Comparison of ENCODE assay signal across 15 mouse cellular contexts in genomic region chrX:94152251-94152830, GRCm38 (mm10). TPM values are rescaled to one million over a fixed set of nuclear protein-coding genes. Genes with fewer than 3 reads are reported as not detected.
DNase-seq lines count a peak whose midpoint lies in the region; ATAC-seq and TF ChIP-seq lines count a peak whose summit lies in the region.
"Had no signal": no experiment of that assay in that cellular context is flagged by ENCODE, and none has a peak within 500 bp of the region (broad histone marks: within the 10 kb centered on the region; RNA-seq: fewer than 3 reads in every experiment).

No protein-coding gene starts in this region.

- peaks cover 4% of the 10 kb centered on the region for H3K27me3 ChIP-seq in Patski
- H3K27me3 ChIP-seq in lung, embryonic 16.5 days (ENCODE audit: control insufficient read depth, insufficient read depth, low read depth, low read length): peaks cover 25% of the 10 kb centered on the region
- peaks cover 10% of the 10 kb centered on the region; the same call in 1 of the 2 replicates for H3K27me3 ChIP-seq in hindbrain, postnatal 0 days (ENCODE audit: insufficient read depth, low read length)
- peaks cover 55% of the 10 kb centered on the region for H3K27me3 ChIP-seq in forebrain, embryonic 13.5 days

- H3K4me1 ChIP-seq in lung, embryonic 16.5 days (replicated peaks; ENCODE audit: control insufficient read depth, insufficient read depth, low read length): no peaks in the 10 kb centered on the region
- H3K4me1 ChIP-seq in hindbrain, postnatal 0 days (ENCODE audit: insufficient read depth, low read length): no peaks in the 10 kb centered on the region
- no peaks in the 10 kb centered on the region for H3K4me1 ChIP-seq in forebrain, embryonic 13.5 days
- H3K4me1 ChIP-seq: embryonic facial prominence, embryonic 10.5 days; heart, embryonic 13.5 days had no signal

- ATAC-seq in Patski: peak; percentile 96
- ATAC-seq in lung, embryonic 16.5 days (ENCODE audit: low read depth): peak; percentile 68; the same call in 1 of the 2 replicates
- no peak for ATAC-seq in hindbrain, postnatal 0 days
- ATAC-seq in forebrain, embryonic 13.5 days: no peak

- in situ Hi-C loops in Patski (cut with MboI; ENCODE audit: low pct_unique_long_range_greater_than_20kb): no loop called here

- no peak overlapping the region for H3K4me2 ChIP-seq in lung, embryonic 16.5 days (ENCODE audit: low read depth, low read length)
- H3K4me2 ChIP-seq in hindbrain, postnatal 0 days (ENCODE audit: low read depth, low read length): no peak overlapping the region
- no peak overlapping the region for H3K4me2 ChIP-seq in forebrain, embryonic 13.5 days
- H3K4me2 ChIP-seq: heart, embryonic 13.5 days had no signal

- CTCF ChIA-PET in Patski (lab: Charles Lee): no interaction called here

- no peaks in the 10 kb centered on the region for H3K36me3 ChIP-seq in lung, embryonic 16.5 days (ENCODE audit: control insufficient read depth, insufficient read depth, low read length)
- no peaks in the 10 kb centered on the region for H3K36me3 ChIP-seq in hindbrain, postnatal 0 days (ENCODE audit: insufficient read depth, low read length)
- H3K36me3 ChIP-seq in forebrain, embryonic 13.5 days (ENCODE audit: poor library complexity, severe bottlenecking): no peaks in the 10 kb centered on the region
- H3K36me3 ChIP-seq: embryonic facial prominence, embryonic 10.5 days; heart, embryonic 13.5 days had no signal

- H3K4me3 ChIP-seq in lung, embryonic 16.5 days (ENCODE audit: low read length): no peak overlapping the region
- H3K4me3 ChIP-seq in hindbrain, postnatal 0 days (ENCODE audit: low read length): no peak overlapping the region
- H3K4me3 ChIP-seq in forebrain, embryonic 13.5 days: no peak overlapping the region
- H3K4me3 ChIP-seq: embryonic facial prominence, embryonic 10.5 days; heart, embryonic 13.5 days had no signal

- no peak for TF ChIP-seq CTCF in Patski (IDR thresholded peaks at IDR 0.05)
- no peak for TF ChIP-seq CTCF in hindbrain, postnatal 0 days (IDR thresholded peaks at IDR 0.05; ENCODE audit: low read depth)

- H3K9me3 ChIP-seq in lung, embryonic 16.5 days (ENCODE audit: control insufficient read depth, low read length): no peaks in the 10 kb centered on the region
- no peaks in the 10 kb centered on the region for H3K9me3 ChIP-seq in hindbrain, postnatal 0 days (ENCODE audit: low read length)
- no peaks in the 10 kb centered on the region for H3K9me3 ChIP-seq in forebrain, embryonic 13.5 days (replicated peaks)
- H3K9me3 ChIP-seq: embryonic facial prominence, embryonic 10.5 days; heart, embryonic 13.5 days had no signal

- H3K9ac ChIP-seq in lung, embryonic 16.5 days (ENCODE audit: low read length): no peak overlapping the region
- no peak overlapping the region for H3K9ac ChIP-seq in hindbrain, postnatal 0 days (replicated peaks; ENCODE audit: low read length)
- H3K9ac ChIP-seq in forebrain, embryonic 13.5 days: no peak overlapping the region
- H3K9ac ChIP-seq: heart, embryonic 13.5 days had no signal

- POLR2A ChIA-PET in Patski (lab: Charles Lee): no interaction called here

- 36% methylated on average over 11 of the region's 11 CpGs for WGBS in lung, embryonic 16.5 days
- 38% methylated on average over 11 of the region's 11 CpGs for WGBS in hindbrain, postnatal 0 days
- WGBS in forebrain, embryonic 13.5 days: 25% methylated on average over 11 of the region's 11 CpGs

- peak overlapping the region; percentile 36; the same call in 1 of the 2 replicates for H3K27ac ChIP-seq in lung, embryonic 16.5 days (ENCODE audit: low read length)
- no peak overlapping the region for H3K27ac ChIP-seq in hindbrain, postnatal 0 days
- H3K27ac ChIP-seq in forebrain, embryonic 13.5 days: no peak overlapping the region
- H3K27ac ChIP-seq: embryonic facial prominence, embryonic 10.5 days; heart, embryonic 13.5 days; macrophage had no signal

- DNase-seq in lung, adult 18-20 months: peak; percentile 23 to 51
- DNase-seq in lung, postnatal 14 days: no peak
- no peak for DNase-seq in Patski (ENCODE audit: low read depth, low spot score)
- no peak for DNase-seq in embryo, embryonic 9.5 days (ENCODE audit: extremely low spot score)
- no peak for DNase-seq in hindbrain, postnatal 0 days (ENCODE audit: low spot score)
- DNase-seq: cerebellum, adult 9-11 months; kidney, adult 2 months; kidney, postnatal 4 days; midbrain, embryonic 14.5 days; thymus, postnatal 4 days had no signal

RNA-seq across cellular contexts. Expression of gene Zfx, which starts 28.8 kb away (rescaled TPM):
- polyA plus RNA-seq in Patski (2021): 22.4 TPM
- polyA plus RNA-seq in lung, embryonic 16.5 days (2015; fragmentation: Nextera tagmentation; extraction: Ambion mirVana): 31.6 and 32.0 TPM in 2 replicates
- total RNA-seq in hindbrain, postnatal 0 days (2014; rRNA removed): 24.2 and 27.9 TPM in 2 replicates
- 19.0 and 20.2 TPM in 2 replicates for polyA plus RNA-seq in hindbrain, postnatal 0 days (2015; fragmentation: Nextera tagmentation; extraction: Ambion mirVana)
- polyA plus RNA-seq in forebrain, embryonic 13.5 days (2015; fragmentation: Nextera tagmentation; extraction: Ambion mirVana): 30.1 and 32.4 TPM in 2 replicates

Comparison
In these comparisons a context has a peak if more than half of its experiments do, and no peak if none do; other contexts are left out.
1. DNase-seq: peak in lung, adult 18-20 months (2 of 2); none in lung, postnatal 14 days (single experiment), Patski (single experiment), embryo, embryonic 9.5 days (single experiment) and hindbrain, postnatal 0 days (single experiment).
2. ATAC-seq: peak in Patski (single experiment) and lung, embryonic 16.5 days (single experiment); none in hindbrain, postnatal 0 days (single experiment) and forebrain, embryonic 13.5 days (single experiment).